Mouse (Mus musculus) G1E (cell line): Measurements from ENCODE around the gene Tmf1.

Experiments used
- CTCF ChIP-seq: IDR thresholded peaks from 2 replicates; pipeline ENCODE4 v1.5.1; 2012; ENCODE audit warnings: low read depth, low read length, inconsistent platforms, mixed read lengths
- TAL1 ChIP-seq: conservative IDR thresholded peaks from 2 replicates; pipeline ENCODE4 v1.6.1; 2012; ENCODE audit warnings: low read depth, low read length, inconsistent platforms, mixed read lengths

DNA sequence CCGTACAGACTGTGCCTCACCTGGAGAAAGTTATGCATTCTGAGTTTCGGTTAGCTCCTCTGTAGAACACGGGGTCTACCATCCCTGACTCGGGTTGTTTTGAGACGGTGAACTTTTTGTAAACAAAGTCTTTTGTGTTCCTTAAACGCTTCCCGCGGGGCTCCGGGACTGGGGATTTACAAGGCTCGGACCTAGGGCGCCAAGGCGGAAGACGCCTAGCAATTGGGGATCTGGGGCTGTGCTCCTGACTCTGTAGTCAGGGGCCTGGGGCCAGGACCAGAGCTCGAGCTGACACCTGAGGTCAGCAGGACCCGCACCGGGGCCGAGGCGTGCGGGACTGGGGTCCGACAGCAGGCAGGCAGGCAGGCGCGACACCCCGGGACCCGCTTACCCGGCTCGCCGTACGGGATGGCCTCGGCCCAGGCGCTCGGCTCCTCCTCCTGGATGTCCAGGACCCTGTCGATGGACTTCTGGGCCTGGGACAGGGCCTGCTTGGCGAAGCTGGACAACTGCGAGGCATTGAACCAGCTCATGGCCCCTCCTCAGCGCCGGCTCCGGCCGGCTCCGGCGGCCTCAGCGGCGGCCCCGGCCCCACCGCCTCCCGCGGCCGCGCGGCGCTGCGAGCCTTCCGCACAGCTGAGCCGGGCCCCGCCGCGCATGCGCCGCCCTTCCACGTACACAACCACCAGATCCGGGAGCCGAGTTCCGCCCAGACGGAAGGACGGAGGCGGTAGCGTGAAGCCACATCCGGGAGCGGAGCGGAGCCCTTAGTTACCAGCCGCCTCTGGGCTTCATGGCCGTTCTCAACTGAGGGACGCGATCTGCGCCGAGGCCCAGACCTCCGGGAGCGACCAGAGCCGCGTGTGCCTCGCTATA lies at the start of gene Tmf1:
- no peak for TF ChIP-seq TAL1
- TF ChIP-seq CTCF, result no peak
